Mouse (Mus musculus) testis, postnatal 10 days (tissue): ENCODE results near the gene Baiap2.

Experiments used
- DNase-seq: peaks from one replicate; pipeline ENCODE4 v3.0.0; 2021; ENCODE audit warnings: low spot score

The Baiap2 gene

DNA sequence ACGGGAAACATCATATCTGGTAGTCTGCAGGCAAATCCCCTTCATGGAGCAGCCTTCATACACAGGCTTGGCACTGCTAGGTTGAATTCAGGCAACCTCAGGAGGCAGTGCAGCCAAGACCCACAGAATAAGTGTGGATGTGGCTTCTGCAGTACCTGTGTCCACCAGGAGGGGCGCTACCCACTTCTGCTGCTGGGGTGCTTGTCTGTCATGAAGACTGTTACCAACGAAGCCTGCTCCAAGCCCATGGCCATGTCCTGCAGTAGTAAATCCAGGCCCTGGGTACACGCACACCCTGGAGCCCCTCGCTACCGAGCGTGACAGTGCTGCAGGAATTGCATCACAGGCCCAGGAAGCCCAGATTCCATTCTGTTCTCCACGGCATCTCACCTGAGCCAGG is 22.7 kb upstream of the Baiap2 start:
- DNase-seq = peak; percentile 89

- no peak for DNase-seq
These were observed 21.9 kb upstream of the Baiap2 start for GRCm38 (mm10) chr11:119920668-119921067.

DNA sequence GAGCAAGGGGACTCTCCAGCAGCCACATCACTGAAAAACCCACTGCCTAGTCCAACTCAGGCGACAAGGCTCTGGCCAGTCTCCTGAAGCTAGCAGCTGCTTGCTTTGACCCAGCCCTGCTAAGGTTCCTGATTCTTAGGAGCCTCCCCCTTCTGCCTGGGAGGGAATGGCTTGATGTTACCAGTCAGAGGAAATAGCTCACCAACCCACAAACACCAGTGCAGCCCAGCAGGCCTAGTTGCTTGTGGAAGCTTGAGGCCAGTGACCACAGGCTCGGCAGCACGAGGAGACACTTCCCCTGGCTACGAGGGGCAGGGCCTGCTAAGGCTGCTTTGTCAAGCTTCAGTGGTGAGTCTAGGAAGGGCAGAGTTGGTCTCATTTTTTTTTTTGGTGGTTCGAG is 17.4 kb upstream of the Baiap2 start:
- DNase-seq = no peak

- no peak for DNase-seq
These were observed 15.8 kb upstream of the Baiap2 start for GRCm38 (mm10) chr11:119926762-119927161.

DNA sequence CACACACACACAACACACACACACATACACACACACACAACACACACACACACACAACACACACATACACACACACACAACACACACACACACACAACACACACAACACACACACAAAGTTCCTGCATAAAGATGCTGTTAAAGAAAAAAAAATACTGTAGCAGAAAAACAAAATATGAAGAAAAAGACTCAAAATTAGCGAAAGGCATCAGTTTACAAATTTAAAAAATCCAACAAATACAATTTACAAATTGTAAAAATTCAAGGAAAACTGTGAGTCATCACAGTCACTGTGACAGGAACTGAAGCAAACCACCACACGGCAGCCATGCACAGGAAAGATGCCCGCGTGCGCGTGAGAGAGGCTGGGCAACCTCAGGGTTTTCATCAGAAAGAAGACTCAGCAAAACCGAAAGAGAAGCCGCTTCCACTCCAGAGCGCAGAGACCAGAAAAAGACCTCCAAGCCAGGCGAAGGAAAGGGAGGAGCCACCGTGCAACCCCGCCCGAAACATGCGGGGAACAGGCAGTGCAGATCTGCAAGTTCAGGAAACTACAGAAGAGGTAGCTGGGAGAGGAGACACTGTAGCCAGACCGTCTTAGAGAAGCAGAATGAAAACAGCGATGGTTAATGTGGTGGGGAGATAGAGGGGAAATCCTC is 14.4 kb upstream of the Baiap2 start:
- DNase-seq = no peak

GRCm38 (mm10) chr11:119929603-119930265 is 12.8 kb upstream of the Baiap2 start:
- no peak for DNase-seq

DNA sequence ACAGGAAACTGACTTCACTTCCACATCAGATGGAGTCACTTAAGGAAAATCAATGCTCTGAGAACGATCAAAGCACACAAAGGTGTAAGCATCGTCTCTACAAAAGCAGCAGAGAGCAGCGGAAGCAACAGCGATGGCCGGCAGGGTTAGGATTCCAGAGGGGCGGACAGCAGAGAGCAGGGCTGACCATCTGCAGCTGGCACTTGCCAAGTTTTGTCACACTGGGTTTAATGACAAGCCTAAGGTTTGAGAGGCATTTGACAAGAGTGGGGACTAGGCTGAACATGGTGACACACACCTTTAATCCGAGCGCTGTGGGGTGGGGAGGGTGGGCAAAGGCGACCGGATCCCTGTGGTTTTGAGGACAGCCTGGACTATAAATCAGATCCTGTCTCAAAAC is 10.8 kb upstream of the Baiap2 start:
- DNase-seq = no peak

DNA sequence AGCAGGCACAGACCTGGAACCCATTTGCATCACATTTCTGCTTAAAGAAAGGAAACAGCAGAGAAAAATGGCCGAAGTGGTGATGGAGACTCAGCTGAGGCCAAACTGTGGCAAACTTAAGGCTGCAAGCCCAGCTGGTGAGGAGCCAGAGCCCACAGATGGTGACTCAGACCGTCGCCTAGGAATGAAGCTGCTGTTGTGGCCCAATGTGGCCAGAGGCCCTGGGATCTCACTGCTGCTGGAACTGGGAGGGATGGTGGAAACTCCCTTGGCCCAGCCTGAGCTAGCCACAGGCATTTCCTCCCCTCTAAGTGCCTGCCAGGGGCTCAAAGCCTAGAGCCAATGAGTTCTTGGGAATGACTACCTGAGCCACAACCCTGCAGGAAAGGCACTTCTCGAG is 9.4 kb upstream of the Baiap2 start:
- DNase-seq = no peak

- DNase-seq = no peak
These were observed 8.6 kb upstream of the Baiap2 start for GRCm38 (mm10) chr11:119933819-119934583.

- no peak for DNase-seq
These were observed 7.8 kb upstream of the Baiap2 start for GRCm38 (mm10) chr11:119934773-119935172.

GRCm38 (mm10) chr11:119935457-119935856 is 7.1 kb upstream of the Baiap2 start:
- DNase-seq = peak; percentile 83

GRCm38 (mm10) chr11:119936456-119936855 is 6.1 kb upstream of the Baiap2 start:
- no peak for DNase-seq

DNA sequence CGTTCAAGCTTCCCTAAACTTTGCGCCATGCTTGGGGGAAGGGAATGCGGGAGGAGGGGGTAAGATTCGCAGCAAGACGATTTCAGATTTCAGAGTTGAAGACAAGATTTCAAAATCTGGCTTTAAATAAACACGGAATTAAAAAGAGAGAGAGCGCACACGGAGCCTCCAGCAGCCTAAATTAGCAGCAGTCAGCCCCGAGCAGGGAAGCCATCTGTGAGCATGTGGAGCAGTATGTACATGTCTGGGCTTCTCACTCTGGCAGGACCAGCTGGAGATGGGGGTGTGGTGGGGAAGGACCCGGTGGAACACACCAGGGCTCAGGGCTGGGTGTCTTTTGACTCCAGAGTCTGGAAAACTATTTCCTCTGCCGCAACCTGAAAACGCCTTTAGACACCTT is 5.3 kb upstream of the Baiap2 start:
- DNase-seq = no peak

GRCm38 (mm10) chr11:119937772-119938502 is 4.6 kb upstream of the Baiap2 start:
- DNase-seq = no peak

- no peak for DNase-seq
These were observed 3.4 kb upstream of the Baiap2 start for GRCm38 (mm10) chr11:119939073-119939710.

DNA sequence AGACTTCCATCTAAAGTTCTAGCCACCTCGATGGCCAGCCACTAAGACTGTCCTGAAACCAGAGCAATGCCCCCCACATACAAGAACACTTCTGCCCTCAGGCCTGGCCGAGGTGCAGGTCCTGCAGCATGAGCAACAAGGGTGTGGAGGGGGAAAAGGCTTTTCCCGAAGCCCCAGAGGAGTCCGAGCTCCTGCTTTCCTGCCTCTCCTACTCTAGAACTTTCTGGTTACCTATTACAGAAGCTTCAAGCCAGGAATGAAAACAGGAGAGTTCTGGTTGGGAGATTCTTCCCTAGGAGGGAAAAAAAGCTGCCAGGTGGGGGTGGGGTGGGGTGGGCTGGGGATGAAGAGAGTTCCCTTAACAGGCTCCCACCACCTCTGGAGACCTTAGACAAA is 2.9 kb upstream of the Baiap2 start:
- DNase-seq = no peak

DNA sequence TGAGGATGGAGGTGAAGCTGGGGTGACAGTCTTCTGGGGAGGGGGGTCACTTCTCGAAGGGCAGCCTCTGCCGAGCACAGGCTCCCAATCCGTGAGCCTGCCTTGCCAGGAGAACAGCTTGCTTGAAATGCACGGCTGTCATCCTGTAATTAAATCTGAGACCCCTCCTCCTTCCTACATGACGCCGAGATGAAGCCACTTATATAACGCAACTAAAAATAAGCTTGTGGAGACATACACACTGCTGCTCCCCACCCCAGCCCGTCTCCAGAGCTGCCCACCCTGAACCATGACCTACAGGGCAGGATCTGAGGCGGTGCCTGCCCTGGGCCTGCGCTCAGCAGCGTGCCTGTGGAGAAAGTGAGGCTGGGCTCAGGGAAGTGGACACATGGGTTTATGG is 2.4 kb upstream of the Baiap2 start:
- DNase-seq = no peak

- no peak for DNase-seq
These were observed 769 bp upstream of the Baiap2 start for GRCm38 (mm10) chr11:119941794-119942193.

DNA sequence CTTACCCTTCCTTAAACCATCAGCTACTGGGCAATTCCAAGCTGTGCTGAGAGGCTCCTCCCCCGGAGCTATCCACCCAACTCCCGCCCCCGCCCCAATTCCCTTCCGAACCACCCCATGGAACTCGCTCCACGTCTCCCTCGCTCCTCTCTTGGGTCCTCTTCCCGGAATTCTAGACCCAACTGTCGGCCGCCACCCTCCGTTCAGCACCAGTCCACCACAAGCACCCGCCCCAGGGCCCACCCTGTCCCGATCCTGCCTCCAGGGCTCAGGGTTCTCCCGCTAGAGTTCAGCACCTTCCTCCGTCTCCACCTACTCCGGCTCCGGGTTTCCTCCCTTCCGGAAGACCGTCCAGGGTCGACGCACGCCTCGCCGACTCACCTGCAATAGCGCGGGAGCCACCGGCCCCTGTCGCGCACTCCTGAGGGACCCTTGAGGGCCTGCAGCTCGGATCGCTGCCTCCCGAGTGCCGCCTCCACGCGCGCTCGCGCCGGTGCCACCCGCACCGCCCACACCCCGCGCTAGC is 299 bp upstream of the Baiap2 start:
- peak; percentile 73 for DNase-seq

DNA sequence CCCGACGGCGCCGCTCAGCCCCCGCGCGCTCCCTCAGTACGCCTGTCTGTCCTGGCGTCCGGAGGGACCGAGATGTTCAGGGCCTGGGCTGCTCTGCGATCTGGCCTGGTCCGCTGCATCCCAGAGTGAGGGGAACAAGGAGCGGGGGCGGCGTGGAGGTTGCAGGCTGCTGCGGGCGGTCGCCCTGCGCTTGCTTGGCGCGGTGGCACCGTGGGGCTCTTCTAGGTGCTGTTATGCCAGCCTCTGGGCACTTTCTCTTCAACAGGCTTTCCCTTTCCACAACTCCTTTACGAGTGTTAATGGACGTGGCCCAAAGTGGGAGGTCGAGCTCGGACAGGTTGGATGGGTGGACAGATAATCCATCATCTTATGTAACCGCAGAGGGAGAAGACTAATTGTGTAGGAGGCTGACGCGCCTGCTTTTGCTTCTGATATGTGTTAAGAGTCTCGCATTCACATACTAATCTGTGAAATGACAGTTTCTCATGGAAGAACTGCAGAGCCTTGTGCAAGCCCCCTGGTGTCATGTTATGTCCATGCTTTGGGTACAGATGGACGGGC is 945 bp downstream of the Baiap2 start:
- DNase-seq = no peak

- no peak for DNase-seq
These were observed 2.8 kb downstream of the Baiap2 start for GRCm38 (mm10) chr11:119945343-119945742.
